Mouse (Mus musculus) brain, embryonic 18.5 days (tissue): Measurements from ENCODE around the gene Mrgpra2b.
"Not testable (repeated sequence)": the region's sequence is repeated elsewhere in the genome, so short reads cannot be mapped to it uniquely, and the experiment has no call there.

ENCODE experiments used
- DNase-seq: peaks from one replicate; pipeline ENCODE4 v3.0.0-alpha.2; 2012; ENCODE audit warnings: low read depth, low spot score

Mrgpra2b gene

GRCm38 (mm10) chr7:47528762-47529161 is at the start of gene Mrgpra2b:
Gene Mrgpra2b, minus strand, starts transcription at chr7:47528862.
- no peak for DNase-seq

- no peak for DNase-seq
Measured at GRCm38 (mm10) chr7:47516379-47516778, 12.3 kb downstream of the Mrgpra2b start.

GRCm38 (mm10) chr7:47515050-47515449 is 13.6 kb downstream of the Mrgpra2b start:
- no peak for DNase-seq

GRCm38 (mm10) chr7:47502953-47503352 is 25.7 kb downstream of the Mrgpra2b start:
- DNase-seq: no peak

GRCm38 (mm10) chr7:47491266-47491665 is 37.4 kb downstream of the Mrgpra2b start:
- not testable (repeated sequence) for DNase-seq

GRCm38 (mm10) chr7:47489438-47489837 is 39.2 kb downstream of the Mrgpra2b start:
- DNase-seq: not testable (repeated sequence)

- not testable (repeated sequence) for DNase-seq
Measured at GRCm38 (mm10) chr7:47483181-47483580, 45.5 kb downstream of the Mrgpra2b start.

- DNase-seq: not testable (repeated sequence)
Measured at GRCm38 (mm10) chr7:47473904-47474303, 54.8 kb downstream of the Mrgpra2b start.

GRCm38 (mm10) chr7:47465278-47465981 is 63.2 kb downstream of the Mrgpra2b start:
- not testable (repeated sequence) for DNase-seq

GRCm38 (mm10) chr7:47452015-47452414 is 76.6 kb downstream of the Mrgpra2b start, which contains the start of gene Mrgpra2a:
Gene Mrgpra2a, minus strand, starts transcription at chr7:47452139.
- DNase-seq: not testable (repeated sequence)

GRCm38 (mm10) chr7:47445729-47446128 is 82.9 kb downstream of the Mrgpra2b start:
- not testable (repeated sequence) for DNase-seq

- not testable (repeated sequence) for DNase-seq
Measured at GRCm38 (mm10) chr7:47436463-47436862, 92.2 kb downstream of the Mrgpra2b start.

GRCm38 (mm10) chr7:47427815-47428508 is 100.7 kb downstream of the Mrgpra2b start:
- DNase-seq: not testable (repeated sequence)
